Mouse (Mus musculus) testis, adult 2 months (tissue): Measurements from ENCODE around the gene Mark2.

Experiments used
- CTCF ChIP-seq: fragments of 200-500 bp; IDR thresholded peaks from 2 replicates; pipeline ENCODE4 v1.5.1; 2012; ENCODE audit warnings: low read depth, mild to moderate bottlenecking, inconsistent platforms, low read length, moderate library complexity; ENCODE audit not compliant: control insufficient read depth, insufficient read depth, insufficient replicate concordance
- POLR2A ChIP-seq: fragments of 200-500 bp; IDR thresholded peaks from 2 replicates; pipeline ENCODE4 v1.6.1; 2012; ENCODE audit warnings: low read depth, mild to moderate bottlenecking, inconsistent platforms, low read length, moderate library complexity; ENCODE audit not compliant: control insufficient read depth

GRCm38 (mm10) chr19:7302493-7302797, 39.2 kb downstream of the Mark2 start:
- TF ChIP-seq CTCF (no peak), POLR2A (no peak)
